Mouse (Mus musculus): Measurements from ENCODE around the gene Gm11037. TPM values are rescaled to one million over a fixed set of nuclear protein-coding genes. Genes with fewer than 3 reads are reported as not detected.
"Not testable (repeated sequence)": the region's sequence is repeated elsewhere in the genome, so short reads cannot be mapped to it uniquely, and the experiment has no call there.

Gene Gm11037
- total RNA-seq (2021), result not detected

DNA sequence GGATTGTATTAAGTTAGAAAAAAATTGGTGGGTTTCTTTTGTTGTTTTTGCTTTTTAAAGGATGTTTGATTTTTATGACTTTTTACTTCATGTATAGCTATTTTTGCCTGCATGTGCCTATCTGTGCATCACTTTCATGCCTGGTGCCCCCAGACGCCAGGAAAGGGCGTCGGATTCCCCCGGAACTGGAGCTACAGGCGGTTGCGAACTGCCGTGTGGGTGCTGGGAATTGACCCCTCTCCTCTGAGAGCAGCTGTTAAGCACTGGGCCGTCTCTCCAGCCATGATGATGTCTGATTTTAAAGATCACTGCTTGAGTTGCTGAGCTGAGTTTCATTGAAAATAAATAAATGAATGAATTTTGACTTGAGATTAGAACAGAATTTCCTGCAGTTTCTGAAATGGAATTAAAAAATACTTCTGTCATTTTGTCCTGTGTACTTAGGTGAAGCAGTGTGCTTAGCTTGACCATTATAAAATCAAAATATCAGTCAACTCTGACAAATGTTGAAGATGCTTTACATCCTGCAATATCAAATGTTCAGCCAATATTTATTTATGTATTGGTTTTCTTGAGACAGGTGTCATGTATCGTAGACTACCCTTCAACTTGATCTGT, at the start of gene Gm11037:
TSS of gene Gm11037 (plus strand) at position 568 of the 618 bp plus-strand sequence.
- intact Hi-C loops (cut with DNase I), result no loop called here
- no peak for DNase-seq (ENCODE audit: low spot score)

GRCm38 (mm10) chr2:131084206-131084605, 49.1 kb upstream of the Gm11037 start:
- intact Hi-C loops (cut with DNase I), result no loop called here
- no peak for DNase-seq (ENCODE audit: low spot score)

DNA sequence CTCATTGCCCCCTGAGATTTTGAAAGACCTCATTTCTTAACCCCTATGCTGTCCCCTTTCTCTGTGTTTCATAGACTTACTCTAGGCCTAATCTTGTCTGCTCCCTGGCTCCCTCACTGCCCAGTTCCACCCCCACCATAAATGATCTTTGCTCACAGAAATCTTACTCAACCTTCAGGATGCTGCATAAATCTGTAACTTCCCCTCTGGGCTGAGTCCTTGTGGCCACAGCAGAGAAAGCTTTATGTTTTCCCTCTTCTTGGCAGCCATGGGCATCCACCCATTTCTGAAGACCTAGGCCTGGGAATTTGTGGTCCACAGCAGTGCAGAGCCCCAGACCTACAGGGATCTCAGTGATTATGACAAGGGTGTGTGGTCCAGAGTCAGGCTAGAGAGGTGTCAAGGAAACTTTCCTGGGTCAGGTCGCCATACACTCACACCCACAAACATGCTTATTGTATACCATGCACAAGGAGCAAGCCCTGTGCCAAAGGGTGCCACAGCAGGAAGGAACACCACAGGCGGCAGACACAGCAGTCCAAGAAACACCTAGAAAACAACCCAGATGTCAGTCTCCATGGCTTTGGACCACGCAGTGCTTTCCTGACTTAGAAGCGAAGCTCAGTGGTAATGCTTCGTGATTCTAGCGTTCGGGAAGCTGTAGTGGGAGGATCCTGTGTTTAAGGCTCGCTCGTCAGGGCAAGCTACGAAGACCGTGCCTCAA, 46.5 kb upstream of the Gm11037 start, which contains the start of gene Siglec1:
TSS of gene Siglec1 (minus strand) at position 99 of the 724 bp plus-strand sequence.
- intact Hi-C loops (cut with DNase I), result no loop called here
- no peak for DNase-seq (ENCODE audit: low spot score)

- intact Hi-C loops (cut with DNase I), result no loop called here
- no peak for DNase-seq (ENCODE audit: low spot score)
Observed at GRCm38 (mm10) chr2:131088581-131088980, 44.7 kb upstream of the Gm11037 start.

GRCm38 (mm10) chr2:131089634-131090033, 43.7 kb upstream of the Gm11037 start:
- no peak for DNase-seq (ENCODE audit: low spot score)
- intact Hi-C loops (cut with DNase I), result no loop called here

DNA sequence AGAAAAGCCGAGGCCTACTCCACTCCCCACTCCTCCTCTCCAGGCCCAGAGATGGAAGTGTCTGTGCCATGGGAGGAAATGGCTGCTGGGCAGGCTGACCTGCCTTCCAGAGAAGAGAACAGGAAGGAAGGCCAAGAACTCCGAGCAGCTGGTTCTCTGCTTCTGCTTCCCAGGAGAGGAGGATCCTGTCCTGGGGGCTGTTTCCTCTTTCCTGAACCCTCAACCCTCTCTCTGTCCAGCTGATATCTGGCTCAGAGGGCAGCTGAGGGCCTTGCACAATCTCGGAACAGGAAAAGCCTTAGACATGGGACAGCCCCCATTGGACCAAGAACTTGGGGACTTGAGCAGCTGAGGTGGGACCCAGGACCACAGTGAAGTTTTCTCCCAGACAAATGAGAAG, 42.4 kb upstream of the Gm11037 start:
- peak; percentile 30 for DNase-seq (ENCODE audit: low spot score)
- intact Hi-C loops (cut with DNase I), result no loop called here

GRCm38 (mm10) chr2:131093577-131093976, 39.7 kb upstream of the Gm11037 start:
- intact Hi-C loops (cut with DNase I), result no loop called here
- DNase-seq (ENCODE audit: low spot score), result no peak

- peak; percentile 53 for DNase-seq (ENCODE audit: low spot score)
- intact Hi-C loops (cut with DNase I), result loop anchor here (1.0 to 5.0 kb wide), 5 partner anchors 48 to 322 kb away; partner anchors contain the start of genes 1700037H04Rik and Ap5s1
Observed at GRCm38 (mm10) chr2:131094823-131095222, 38.5 kb upstream of the Gm11037 start.

GRCm38 (mm10) chr2:131096101-131096795, 37.0 kb upstream of the Gm11037 start:
- intact Hi-C loops (cut with DNase I), result loop anchor here (1.0 to 5.0 kb wide), 2 partner anchors 44 to 111 kb away; partner anchors contain the start of gene Ap5s1
- DNase-seq (ENCODE audit: low spot score), result peak; percentile 70

GRCm38 (mm10) chr2:131097087-131097486, 36.2 kb upstream of the Gm11037 start:
- intact Hi-C loops (cut with DNase I), result loop anchor here (5.0 kb wide), 1 partner anchor 110 kb away; the partner anchor contains the start of gene Ap5s1
- no peak for DNase-seq (ENCODE audit: low spot score)

DNA sequence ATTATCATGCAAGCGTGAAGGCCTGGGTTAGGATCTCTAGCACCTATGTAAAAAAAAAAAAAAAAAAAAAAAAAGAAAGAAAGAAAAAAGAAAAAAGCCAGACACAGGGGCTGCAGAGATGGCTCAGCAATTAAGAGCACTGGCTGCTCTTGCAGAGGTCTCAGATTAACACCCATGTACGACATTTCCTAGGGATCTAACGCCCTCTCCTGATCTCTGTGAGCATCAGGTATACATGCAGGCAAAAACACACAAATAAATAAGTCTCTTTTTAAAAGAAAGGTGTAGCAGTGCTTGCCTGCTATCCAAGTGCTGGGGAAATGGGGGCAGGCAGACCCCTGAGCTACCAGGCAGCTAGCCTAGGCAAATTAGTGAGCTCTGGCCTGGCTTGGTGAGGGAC, 31.8 kb upstream of the Gm11037 start:
- no peak for DNase-seq (ENCODE audit: low spot score)
- intact Hi-C loops (cut with DNase I), result no loop called here

DNA sequence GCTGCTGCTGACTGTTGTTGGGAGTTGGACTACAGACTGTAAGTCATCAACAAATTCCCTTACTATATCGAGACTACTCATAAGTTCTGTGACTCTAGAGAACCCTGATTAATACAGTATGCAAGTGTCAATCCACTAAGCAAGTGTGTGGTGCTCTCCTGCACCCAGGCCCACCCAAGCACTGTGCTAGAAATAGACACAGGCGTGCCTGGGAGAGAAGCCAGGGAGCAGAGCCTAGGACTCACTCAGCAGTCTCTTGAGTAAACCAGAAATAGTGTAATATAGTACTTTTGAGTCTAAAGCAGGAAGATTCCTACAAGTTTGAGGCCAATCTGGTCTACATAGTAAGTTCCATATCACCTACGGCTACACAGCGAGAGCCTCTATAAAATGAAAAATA, 29.3 kb upstream of the Gm11037 start:
- intact Hi-C loops (cut with DNase I), result loop anchor here (2.0 kb wide), 1 partner anchor 371 kb away; no protein-coding TSS in a partner anchor
- DNase-seq (ENCODE audit: low spot score), result no peak

- intact Hi-C loops (cut with DNase I), result loop anchor here (2.0 kb wide), 1 partner anchor 372 kb away; no protein-coding TSS in a partner anchor
- not testable (repeated sequence) for DNase-seq (ENCODE audit: low spot score)
Observed at GRCm38 (mm10) chr2:131105061-131105460, 28.2 kb upstream of the Gm11037 start.

GRCm38 (mm10) chr2:131105989-131106388, 27.3 kb upstream of the Gm11037 start:
- DNase-seq (ENCODE audit: low spot score), result no peak
- intact Hi-C loops (cut with DNase I), result loop anchor here (2.0 kb wide), 1 partner anchor 373 kb away; no protein-coding TSS in a partner anchor

DNA sequence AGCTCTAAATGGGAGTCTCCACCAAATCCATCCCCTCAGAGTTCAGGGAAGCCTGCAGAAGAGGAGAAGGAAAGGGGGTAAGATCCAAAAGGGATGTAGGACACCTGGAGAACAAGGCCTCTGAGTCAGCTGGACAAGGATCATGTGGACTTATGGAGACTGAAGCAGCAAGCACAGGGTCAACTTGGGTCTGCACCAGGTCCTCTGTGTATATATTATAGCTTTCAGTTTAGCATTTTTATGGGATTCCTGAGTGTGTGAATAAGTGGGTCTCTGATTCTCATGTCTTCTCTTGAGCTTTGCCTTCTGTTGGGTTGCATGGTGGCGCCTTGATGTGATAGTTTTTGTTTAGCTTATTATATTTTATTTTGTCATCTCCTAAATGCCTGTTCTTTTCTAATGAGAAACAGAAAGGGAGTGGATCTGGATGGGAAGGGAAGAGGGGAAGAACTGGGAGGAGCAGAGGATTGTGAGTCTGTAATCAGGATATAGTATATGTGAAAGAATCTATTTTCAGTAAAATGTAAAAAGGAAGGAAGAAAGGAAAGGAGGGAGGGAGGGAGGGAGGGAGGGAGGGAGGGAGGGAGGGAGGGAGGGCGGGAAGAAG, 14.2 kb upstream of the Gm11037 start:
- no peak for DNase-seq (ENCODE audit: low spot score)
- intact Hi-C loops (cut with DNase I), result no loop called here

DNA sequence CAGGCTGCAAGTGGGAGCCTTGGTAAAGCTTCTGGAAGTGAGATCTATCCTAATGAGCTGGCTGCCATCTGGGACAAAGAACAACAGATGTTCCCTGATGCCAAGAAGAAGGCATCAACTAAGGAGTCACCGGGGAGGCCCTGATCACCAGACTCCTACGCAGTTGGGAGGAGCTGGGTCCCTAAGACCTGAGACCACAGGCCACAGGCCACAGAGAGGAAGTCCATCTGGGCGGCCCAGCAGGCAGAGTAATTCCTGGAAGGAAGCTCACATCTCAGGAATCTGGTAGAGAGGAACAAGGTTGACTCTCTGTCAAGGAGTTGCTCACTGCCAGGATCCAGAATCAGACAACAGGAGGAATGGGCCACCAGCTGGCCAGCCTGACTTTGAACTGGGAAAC, 9.1 kb upstream of the Gm11037 start:
- intact Hi-C loops (cut with DNase I), result no loop called here

DNA sequence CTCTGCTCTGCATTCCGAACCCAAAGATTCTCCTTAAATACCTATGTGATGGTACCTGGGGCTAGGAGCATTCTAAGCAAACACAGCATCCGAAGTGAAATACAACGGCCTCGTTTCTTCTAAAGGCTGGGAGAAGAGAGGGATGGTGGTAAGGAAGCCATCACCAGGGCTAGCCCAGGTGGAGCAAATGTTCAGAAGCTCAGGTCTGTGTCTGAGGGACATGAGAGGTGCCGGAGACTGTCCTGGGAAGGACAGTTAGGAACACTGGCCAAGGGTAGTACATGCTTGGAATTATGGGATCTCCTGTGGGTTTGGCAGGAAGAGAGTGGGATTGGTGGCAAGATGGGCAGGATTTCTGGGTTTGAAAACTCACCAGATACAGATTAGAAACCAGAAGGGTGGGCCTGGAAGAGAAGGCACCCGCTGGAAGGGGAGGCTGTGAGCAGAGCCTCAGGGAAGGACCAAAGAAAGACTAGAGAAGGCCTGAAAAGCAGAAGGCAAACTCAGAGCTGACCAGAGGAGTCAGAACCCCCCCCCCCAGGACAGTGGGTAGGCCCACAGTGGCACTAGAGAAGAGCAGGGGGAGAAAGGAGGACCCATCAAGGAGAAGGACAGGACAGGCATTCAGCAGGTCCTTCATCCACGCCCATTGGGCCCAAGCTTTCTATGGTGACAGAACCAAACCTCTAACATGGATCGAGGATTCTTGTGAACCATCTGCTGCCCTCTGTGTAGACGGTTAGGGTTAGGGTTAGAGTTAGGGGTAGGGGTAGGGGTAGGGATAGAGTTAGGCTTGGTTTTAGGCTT, 7.9 kb upstream of the Gm11037 start:
- intact Hi-C loops (cut with DNase I), result no loop called here
- no peak for DNase-seq (ENCODE audit: low spot score)

More for the DNA sequence above, 9.1 kb upstream of the Gm11037 start:
- peak; percentile 59 for DNase-seq (ENCODE audit: low spot score)

- DNase-seq (ENCODE audit: low spot score), result no peak
Observed at GRCm38 (mm10) chr2:131125964-131126815, 7.1 kb upstream of the Gm11037 start.

More at GRCm38 (mm10) chr2:131125964-131126815, 7.1 kb upstream of the Gm11037 start:
- intact Hi-C loops (cut with DNase I), result loop anchor here (2.0 kb wide), 1 partner anchor 15 kb away; no protein-coding TSS in a partner anchor

Measured in heart, postnatal 25 days (tissue).